Mouse (Mus musculus): ENCODE data around the gene Gm3317. TPM values are rescaled to one million over a fixed set of nuclear protein-coding genes. Genes with fewer than 3 reads are reported as not detected.
"Not testable (repeated sequence)": the region's sequence is repeated elsewhere in the genome, so short reads cannot be mapped to it uniquely, and the experiment has no call there.

Gene Gm3317
- not detected in 2 replicates for polyA plus RNA-seq (2014; fragmentation: Nextera tagmentation; extraction: Ambion mirVana)

DNA sequence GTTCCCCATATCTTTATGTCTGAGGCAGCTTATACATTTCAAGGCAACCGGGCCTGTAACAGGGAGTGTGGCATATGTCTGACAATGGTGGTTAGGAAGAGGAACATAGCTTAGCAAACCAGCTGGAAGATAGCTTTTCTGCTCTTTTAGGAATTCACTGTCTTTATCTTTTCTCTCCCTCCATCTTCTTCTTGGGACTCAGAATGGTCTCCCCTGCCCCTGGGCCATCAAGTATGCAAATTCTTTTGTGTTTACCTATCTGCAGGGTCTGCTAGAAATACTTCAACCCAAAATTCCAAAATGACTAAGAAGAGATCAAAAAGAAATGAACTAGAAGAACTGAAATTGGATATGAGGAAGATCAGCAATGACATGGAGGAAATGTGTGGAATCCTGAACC, at the start of gene Gm3317:
Gene Gm3317, plus strand, starts transcription at position 301 of the 400 bp plus-strand sequence.
- not testable (repeated sequence) for H3K4me1 ChIP-seq (replicated peaks; ENCODE audit: control insufficient read depth, insufficient read depth, low read length); H3K9ac ChIP-seq (ENCODE audit: low read length); H3K9me3 ChIP-seq (ENCODE audit: control insufficient read depth, low read length); H3K27me3 ChIP-seq (ENCODE audit: control insufficient read depth, insufficient read depth, low read length); H3K4me3 ChIP-seq (ENCODE audit: low read depth, low read length); H3K4me2 ChIP-seq (ENCODE audit: low read depth, low read length, severe bottlenecking); ATAC-seq (replicated peaks; ENCODE audit: low FRiP score); H3K27ac ChIP-seq (ENCODE audit: low read depth, low read length); DNase-seq (ENCODE audit: low spot score); H3K36me3 ChIP-seq (ENCODE audit: control insufficient read depth, insufficient read depth, low read length)
- no CpG with 5 or more reads among the region's 1 CpGs for WGBS

GRCm38 (mm10) chr14:5131219-5131618, 33.1 kb upstream of the Gm3317 start, which contains the start of gene Gm8279:
Gene Gm8279 (plus strand): TSS chr14:5131519.
- H3K4me3 ChIP-seq (ENCODE audit: low read depth, low read length); H3K9me3 ChIP-seq (ENCODE audit: control insufficient read depth, low read length); H3K27me3 ChIP-seq (ENCODE audit: control insufficient read depth, insufficient read depth, low read length); DNase-seq (ENCODE audit: low spot score); H3K4me2 ChIP-seq (ENCODE audit: low read depth, low read length, severe bottlenecking); H3K4me1 ChIP-seq (replicated peaks; ENCODE audit: control insufficient read depth, insufficient read depth, low read length); H3K36me3 ChIP-seq (ENCODE audit: control insufficient read depth, insufficient read depth, low read length); H3K27ac ChIP-seq (ENCODE audit: low read depth, low read length); ATAC-seq (replicated peaks; ENCODE audit: low FRiP score); H3K9ac ChIP-seq (ENCODE audit: low read length): not testable (repeated sequence)
- WGBS, result 84% methylated on average over 2 of the region's 2 CpGs

GRCm38 (mm10) chr14:5185493-5185892, 21.2 kb downstream of the Gm3317 start, which contains the start of gene Gm8271:
Gene Gm8271 (plus strand): TSS chr14:5185793.
- WGBS, result no CpG with 5 or more reads among the region's 3 CpGs
- H3K27ac ChIP-seq (ENCODE audit: low read depth, low read length), result not testable (repeated sequence)

More at GRCm38 (mm10) chr14:5185493-5185892, 21.2 kb downstream of the Gm3317 start, which contains the start of gene Gm8271:
- not testable (repeated sequence) for H3K9ac ChIP-seq (ENCODE audit: low read length); H3K4me2 ChIP-seq (ENCODE audit: low read depth, low read length, severe bottlenecking); DNase-seq (ENCODE audit: low spot score); H3K4me3 ChIP-seq (ENCODE audit: low read depth, low read length); H3K27me3 ChIP-seq (ENCODE audit: control insufficient read depth, insufficient read depth, low read length); H3K4me1 ChIP-seq (replicated peaks; ENCODE audit: control insufficient read depth, insufficient read depth, low read length); H3K36me3 ChIP-seq (ENCODE audit: control insufficient read depth, insufficient read depth, low read length); H3K9me3 ChIP-seq (ENCODE audit: control insufficient read depth, low read length); ATAC-seq (replicated peaks; ENCODE audit: low FRiP score)

Other genes with a start within 250 kb of the Gm3317 start
- gene Gm8297, start 180.6 kb upstream of the Gm3317 start, polyA plus RNA-seq (2014; fragmentation: Nextera tagmentation; extraction: Ambion mirVana), result not detected in 2 replicates
- not detected in 2 replicates for gene Gm3298, start 148.6 kb upstream of the Gm3317 start, polyA plus RNA-seq (2014; fragmentation: Nextera tagmentation; extraction: Ambion mirVana)
- gene 4930555G01Rik, start 113.9 kb upstream of the Gm3317 start, polyA plus RNA-seq (2014; fragmentation: Nextera tagmentation; extraction: Ambion mirVana), result not detected in 2 replicates
- gene Gm8281, start 93.5 kb upstream of the Gm3317 start, polyA plus RNA-seq (2014; fragmentation: Nextera tagmentation; extraction: Ambion mirVana), result 2.2 and 2.6 TPM in 2 replicates
- not detected in 2 replicates for gene Gm8279, start 33.0 kb upstream of the Gm3317 start, polyA plus RNA-seq (2014; fragmentation: Nextera tagmentation; extraction: Ambion mirVana)
- not detected in 2 replicates for gene Gm8271, start 21.3 kb downstream of the Gm3317 start, polyA plus RNA-seq (2014; fragmentation: Nextera tagmentation; extraction: Ambion mirVana)
- gene Gm3526, start 96.0 kb downstream of the Gm3317 start, polyA plus RNA-seq (2014; fragmentation: Nextera tagmentation; extraction: Ambion mirVana), result not detected in 2 replicates
- not detected in 2 replicates for gene Gm3542, start 170.4 kb downstream of the Gm3317 start, polyA plus RNA-seq (2014; fragmentation: Nextera tagmentation; extraction: Ambion mirVana)
- gene Gm3500, start 224.5 kb downstream of the Gm3317 start, polyA plus RNA-seq (2014; fragmentation: Nextera tagmentation; extraction: Ambion mirVana), result not detected in 2 replicates